Mouse (Mus musculus) adrenal gland, postnatal 36 days (tissue): ENCODE results near the gene Magi1. TPM values are rescaled to one million over a fixed set of nuclear protein-coding genes. Genes with fewer than 3 reads are reported as not detected.

Experiments used
- DNase-seq, 2 experiments: peaks; one replicate each; pipeline ENCODE4 v3.0.0; 2021; ENCODE audit warnings: mixed read lengths in 1 of 2
- total RNA-seq, 2 experiments: library from RNA; stranded (reverse); gene quantifications; 2 replicates each; pipeline ENCODE4 v1.2.3; 2021

Magi1 gene
- total RNA-seq, 2 experiments from 2014 or later = 12.6 to 41.2 TPM

DNA sequence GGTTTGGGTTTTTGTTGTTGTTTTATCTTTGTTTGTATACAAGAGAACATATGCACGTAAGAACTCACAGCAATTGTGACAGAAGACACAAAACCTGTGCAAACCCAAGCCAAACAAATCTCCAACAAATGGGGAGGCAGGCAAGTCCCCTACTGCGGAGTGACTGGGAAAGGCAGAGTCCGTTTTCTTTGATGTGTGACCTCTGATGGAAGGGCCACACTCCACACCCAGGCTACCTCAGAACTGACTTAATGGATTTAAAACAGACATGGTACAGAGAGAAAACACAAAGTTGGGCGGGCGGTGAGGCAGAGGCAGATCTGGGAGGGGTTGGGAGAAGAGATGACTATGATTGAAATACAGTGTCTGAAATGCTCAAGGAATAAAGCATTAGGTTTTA is 390.8 kb downstream of the Magi1 start:
- DNase-seq = peak in 1 of 2 experiments; percentile 8

DNA sequence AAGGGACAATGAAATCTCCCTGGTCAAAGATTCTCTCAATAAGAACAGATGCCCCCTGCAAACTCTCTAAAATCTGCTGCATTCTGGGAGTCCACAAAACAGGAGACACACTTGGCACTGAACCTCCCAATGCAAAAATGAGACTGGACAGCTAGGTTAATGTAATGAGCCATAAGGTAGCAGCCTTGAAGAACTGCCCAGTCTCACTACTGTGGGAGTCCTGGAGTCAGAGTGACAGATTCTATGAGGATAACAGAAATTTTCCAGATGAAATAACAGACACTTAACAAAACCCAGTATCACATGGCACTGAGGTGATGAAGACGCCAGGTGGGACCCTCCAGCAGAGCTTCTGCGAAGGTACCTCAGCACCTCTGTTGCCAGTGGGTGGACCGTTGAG is 393.7 kb downstream of the Magi1 start:
- DNase-seq = no peak

DNA sequence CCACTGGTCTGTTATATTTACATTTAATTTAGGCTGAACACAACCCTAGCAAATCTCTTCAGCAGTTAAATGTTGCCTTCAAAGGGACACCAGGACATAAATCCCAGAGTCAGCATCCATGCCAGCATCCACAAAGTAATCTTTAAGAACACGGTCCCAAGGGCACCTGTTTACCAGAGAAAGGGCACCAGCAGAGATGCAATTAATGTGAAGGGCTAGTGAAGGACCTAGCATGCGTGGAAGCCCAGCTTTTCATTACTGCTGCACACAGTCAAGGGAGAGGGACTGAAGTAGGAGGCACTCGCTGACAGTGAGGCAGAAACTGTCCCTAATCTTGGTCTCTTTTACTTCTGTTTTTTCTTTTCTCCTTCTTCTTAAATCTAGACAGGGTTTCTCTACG is 406.4 kb downstream of the Magi1 start:
- no peak for DNase-seq

DNA sequence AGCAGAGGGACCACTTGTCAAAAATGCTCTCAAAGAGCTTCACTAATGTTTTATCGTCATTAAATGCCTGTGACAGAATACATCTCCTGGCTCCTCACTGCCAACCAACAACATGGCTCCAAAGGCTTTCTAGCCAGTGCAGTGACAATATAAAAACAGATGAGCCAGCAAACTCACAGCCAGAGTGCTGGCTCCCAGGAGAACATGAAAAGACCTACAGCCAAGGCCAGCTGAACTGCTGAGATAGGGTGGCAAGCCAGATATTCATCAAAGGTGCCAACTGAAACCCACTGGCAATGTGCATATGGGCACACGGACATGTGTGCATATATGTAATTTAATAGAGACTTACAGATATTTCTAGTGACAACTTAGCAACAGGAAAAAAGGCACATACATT is 408.8 kb downstream of the Magi1 start:
- DNase-seq = peak in 1 of 2 experiments; percentile 19

DNA sequence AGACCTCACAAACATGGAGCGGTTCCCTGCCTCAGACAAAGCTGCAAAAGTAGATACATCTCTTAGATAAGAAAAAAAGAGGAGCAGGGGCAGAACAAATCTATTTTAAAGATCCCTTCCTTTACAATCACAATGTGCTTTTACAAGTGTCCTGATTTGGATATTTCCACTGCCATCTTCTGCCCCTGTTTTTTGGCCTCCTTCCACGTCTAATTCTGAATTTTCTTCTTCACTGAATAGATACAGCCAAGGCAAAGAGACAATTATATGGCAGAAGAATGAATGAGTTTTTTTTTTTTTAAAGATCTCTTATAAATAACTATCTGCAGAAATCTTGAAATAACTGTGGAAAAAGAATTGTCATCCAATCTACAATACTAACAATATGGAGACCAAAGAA is 409.3 kb downstream of the Magi1 start:
- DNase-seq = no peak

DNA sequence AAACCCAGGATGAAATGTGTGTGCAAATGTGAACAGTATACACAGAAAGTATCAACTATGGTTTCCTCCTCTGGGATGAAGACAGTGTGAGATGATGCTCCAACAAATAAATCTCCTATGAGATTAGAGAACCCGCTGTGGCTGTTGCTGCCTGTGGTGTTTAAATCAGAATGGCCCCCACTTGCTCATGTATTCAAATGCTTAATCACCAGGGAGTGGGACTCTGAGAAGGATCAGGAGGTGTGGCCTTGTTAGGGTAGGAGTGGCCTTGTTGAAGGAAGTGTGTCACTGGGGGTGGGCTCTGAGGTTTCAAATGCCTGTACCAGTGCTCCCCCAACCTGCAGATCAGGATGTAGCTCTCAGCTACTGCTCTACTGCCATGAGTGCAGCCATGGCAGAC is 410.2 kb downstream of the Magi1 start:
- DNase-seq = no peak

DNA sequence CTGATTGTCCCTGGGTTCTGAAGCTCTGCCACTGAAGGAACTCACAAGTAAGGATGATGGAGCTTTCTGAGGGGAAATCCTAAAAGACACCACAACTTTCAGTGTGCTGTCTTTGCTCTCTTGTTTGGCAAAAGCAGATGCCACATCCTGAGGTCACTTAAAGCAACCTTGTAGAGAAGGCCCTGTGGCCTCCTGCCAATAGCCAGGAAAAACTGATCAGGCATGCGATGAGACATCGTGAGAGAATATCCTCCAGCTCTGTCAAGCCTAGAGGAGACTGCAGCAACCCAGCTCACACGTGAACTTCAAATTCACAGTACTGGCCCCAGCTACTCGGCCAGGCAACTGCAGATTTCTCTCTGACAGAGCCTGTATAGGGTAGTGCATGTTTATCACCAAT is 412.2 kb downstream of the Magi1 start:
- DNase-seq = peak; percentile 82 to 86

DNA sequence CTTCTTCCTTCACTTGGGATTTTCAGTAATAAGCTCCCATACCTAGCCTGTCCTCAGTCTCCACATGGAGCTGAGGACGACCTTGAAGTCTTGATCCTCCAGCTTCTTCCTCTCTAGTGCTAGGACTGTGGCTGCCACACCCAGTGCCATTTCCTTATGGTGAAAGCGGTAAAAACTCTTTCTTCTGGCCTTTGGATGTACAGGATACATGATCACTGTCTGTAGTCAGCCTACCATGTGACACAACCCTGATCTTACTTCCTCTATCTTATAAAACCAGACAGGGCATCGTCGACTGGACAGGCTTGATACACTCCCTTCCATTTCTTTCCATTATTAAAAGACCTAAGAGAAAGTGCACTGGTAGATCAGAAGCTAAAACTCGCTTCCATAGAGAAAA is 413.7 kb downstream of the Magi1 start:
- no peak for DNase-seq

DNA sequence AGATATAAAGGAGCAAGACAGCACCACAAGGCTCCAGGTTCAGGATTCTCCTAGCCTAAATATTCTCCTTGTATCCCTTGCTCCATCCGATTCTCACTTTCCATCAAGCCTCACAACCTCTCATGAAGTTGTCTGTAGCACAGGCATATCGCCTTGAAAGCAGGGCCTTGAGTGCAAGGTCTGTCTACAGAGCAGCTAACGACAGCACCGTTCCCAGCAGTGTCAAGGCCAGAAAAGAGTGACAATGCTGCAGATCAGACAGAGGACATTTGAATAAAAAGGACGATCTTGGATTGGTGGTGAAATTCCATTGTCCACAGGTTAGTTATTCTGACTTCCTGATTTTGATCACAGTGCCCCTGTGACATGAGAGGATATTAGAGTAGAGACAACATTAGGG is 421.5 kb downstream of the Magi1 start:
- peak; percentile 54 to 64 for DNase-seq

DNA sequence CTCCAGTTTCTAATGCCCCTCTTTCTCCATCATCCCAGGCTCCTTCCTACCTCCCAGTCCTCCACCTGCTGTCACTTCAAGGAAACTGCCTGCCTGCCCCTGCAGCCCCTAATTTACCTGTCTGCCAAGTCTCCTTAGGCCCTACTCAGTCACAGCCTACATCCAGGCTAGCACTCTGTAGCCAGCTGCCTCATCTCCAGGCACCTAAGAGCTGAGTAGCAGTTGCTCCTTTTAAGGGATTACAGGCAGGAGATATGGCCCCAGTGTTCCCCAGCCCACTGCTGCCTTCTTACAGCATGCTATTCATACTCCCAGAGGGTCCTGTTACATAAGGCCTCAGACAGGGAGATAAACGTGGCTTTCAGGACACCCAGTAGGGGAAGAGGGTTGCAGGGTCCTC is 426.9 kb downstream of the Magi1 start:
- no peak for DNase-seq

DNA sequence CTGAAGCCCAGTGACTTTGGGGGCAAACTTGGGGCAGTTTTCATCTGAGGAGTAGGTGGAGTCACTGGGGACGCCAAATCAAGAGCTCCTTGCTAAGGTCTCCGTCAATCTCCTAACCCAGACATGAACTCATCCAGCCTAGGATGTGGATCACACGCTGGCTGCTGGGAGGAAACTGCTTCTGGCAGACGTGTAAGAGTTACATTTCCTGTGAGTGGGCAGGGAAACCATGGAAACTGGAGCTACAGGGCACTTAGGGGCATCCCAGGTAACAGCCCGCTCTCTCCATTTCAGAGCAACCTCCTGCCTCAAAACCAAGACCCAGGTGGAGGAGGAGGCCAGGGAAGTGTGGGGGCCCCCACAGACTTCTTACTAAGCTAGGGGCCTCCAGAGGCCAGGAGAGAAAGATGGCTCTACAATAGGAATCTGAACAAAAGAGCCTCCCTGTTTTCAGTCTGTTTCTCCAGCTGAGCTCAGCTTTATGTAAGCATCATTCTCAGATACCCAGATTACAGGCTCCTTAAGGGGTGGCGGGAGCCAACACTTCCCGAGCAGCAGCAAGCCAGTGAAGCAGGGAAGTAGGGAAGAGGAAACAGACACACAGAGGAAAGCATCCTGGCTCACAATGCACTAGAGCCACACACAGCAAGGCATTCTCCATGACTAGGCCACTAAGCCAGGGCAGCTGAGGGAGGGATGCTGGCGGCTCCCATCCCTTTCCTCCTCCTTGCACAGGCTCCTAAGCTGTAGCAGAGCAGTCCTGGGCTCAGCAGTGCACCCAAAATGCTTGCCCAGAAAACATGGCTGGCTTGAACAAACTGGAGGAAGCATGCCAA is 427.7 kb downstream of the Magi1 start:
- no peak for DNase-seq

DNA sequence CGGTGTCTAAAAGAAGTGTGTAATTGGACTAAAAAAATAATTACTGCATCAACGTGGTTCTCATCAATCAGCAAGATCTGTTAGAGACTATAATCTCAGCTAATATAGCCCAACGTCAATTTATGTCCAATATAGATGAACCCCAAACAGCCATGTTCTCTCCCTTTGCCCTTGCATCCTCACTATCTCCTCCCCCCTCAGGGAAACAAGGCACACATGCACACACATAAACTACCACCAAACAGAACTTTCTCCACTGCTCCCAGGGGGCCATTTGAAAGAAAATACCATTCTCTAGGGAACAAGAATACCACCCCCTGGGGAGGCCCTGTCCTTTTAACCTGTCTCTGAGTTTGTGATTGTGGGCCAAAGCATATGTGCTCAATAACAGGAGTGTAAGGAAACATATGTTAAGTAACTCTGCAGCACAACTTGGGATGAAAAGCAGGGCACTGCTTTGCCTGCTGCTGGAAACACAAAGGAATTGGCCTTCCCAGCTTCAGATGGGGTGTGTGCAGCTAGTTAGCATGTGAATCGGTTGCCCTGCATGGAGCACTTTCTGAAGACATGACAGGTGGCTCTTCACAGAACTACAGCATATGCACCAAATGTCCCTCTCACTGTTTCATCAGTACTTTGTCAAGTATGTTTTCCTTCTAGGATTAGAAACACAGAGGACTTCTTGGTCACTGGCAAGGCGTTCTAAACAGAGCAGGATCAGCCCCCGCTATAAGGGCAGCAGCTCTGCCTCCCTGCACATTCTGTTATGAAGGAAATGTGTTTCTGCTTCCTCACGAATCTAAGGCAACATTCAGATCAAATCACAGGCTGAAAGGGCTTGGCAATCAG is 434.6 kb downstream of the Magi1 start:
- no peak for DNase-seq

DNA sequence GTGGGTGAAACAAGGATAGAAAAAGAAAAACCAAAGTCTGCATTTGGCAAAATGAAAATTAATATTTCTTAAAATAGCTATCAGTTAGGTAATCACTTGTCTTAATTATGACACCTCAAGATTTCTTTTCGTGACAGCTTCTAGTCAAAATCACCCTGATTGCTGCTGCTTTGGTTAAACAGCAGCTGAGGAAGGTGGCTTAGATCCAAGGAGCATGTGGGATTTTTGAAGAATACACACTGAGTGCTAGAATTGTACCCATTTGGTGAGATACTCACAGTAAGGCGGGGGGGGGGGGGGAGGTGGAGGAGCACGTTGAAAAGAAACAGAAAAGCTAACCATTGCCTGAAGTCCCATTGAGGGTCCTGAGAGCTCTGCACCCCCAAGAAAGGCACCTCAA is 438.2 kb downstream of the Magi1 start:
- no peak for DNase-seq

DNA sequence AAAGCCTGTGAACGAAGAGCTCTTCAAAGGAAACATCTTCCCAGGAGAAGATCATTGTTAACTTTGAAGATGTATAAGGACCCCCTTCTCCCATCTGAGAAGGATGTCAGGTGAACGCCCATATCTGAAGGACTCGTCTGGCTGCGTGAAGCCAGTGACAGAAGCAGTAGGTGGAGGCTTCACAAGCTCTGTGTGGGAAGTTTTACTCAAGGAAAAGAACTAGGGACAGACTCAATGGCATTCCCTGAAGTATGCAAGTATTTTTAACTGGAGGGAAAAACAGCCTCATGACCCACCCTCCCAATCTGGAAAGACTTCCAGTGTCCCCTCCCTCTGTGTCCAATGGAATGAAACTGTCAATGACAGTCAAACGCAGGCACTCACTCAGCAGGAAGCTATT is 438.6 kb downstream of the Magi1 start:
- no peak for DNase-seq

DNA sequence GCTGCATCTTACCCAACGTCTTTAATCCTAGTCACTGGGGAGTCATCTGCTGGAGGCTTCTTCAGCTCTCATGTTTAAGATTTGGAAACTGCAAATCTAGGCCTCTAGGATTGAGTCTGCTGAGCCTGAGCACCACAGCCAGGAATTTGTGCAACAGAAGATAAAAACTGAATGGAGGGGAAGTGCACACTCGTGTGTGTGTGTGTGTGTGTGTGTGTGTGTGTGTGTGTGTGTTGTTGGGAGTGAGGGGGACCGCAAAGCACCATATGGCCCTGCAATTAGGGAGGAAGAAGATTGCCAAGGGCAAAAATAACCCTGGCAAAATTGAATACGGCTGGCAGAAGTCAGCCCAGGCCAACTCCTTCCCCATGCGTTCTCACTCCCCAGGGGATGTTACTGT is 439.1 kb downstream of the Magi1 start:
- no peak for DNase-seq

DNA sequence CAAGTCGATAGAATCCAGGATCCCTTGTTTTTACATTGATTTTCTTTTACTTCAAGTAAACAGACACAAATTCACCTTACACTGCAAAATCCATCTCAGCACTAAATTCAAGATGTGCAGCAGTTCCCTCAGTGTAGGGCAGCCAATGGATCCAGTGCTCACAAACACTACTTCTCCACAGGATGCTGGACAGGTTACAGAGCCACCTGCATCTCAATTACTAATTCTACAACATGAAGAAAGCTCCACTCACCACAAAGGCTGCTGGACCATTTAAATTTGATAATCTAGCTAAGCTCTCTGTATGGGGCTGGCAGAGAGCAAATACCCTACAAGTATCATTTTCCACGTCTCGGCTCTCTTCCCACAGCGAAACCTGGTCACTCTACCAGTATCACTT is 445.3 kb downstream of the Magi1 start:
- no peak for DNase-seq

DNA sequence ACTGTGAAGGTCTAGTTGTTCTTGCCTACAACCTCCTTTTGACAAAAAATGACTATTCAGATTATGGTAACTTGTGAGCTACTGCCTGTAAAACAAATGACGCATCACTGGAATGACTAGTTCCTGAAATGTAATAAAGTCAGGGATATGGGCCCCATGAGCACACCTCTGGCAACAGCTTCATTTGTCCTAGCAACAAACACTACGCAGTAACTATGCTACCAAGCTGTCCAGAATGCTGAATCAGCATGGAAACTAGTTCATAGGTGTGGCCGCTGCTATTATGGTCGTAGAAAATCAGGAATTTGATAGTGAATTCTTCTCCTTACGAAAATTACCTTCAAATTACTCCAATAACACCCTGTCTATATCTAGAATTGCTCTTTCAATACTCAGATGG is 447.1 kb downstream of the Magi1 start:
- DNase-seq = no peak

DNA sequence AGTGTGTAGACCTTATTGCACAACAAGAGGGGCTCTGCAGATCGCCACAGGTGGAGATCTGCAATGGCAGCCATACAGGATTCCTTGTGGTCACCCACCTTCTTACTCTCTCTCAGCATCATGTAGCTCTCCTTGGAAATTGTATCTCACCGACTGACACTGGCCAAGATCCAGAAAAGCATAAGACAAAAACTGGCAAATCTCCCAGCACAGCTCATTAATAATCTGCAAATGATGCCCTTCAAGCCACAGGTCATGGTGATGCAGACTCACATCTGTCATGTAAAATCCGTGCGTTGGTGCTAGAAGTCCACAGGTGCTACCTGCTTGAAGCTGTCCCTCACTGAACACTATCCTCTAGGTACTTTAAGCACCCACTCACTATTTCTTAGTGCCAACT is 448.5 kb downstream of the Magi1 start:
- peak; percentile 3 to 26 for DNase-seq

DNA sequence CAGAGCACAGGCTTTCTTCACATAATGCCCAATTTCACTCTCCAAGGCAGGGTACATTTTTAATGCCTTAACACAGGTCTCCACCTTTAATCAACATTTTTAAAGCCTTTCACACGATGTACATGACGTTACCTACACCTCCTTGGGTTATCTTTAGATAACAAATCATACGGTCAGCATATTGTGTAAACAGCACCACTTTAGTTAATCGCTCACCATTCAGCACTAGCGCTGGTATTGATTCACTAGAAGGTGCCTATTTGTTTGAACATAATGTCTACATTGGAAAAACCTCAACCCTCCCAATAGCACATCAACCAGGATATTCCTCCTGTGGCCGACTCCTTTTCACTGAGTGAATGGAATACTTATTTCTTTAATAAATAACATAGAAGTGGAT is 455.5 kb downstream of the Magi1 start:
- DNase-seq = no peak

DNA sequence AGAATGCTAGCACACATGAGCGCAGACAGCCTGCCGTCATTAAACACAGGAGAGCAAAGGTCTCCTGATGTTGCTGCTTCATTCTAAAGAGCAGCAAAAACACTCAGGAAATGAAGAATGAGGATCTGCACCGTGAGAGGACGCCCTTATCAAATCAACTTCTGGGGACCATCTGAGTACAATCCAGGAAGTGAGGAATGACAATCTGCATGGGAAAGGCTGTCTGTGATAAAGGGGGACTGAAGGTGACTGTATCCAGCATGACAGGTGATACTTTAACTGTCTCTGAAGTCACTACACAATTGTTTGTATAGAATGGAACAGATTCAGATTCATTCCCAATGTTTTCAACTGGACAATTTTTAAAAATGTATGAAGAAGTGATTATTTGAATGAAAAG is 456.8 kb downstream of the Magi1 start:
- DNase-seq = no peak

DNA sequence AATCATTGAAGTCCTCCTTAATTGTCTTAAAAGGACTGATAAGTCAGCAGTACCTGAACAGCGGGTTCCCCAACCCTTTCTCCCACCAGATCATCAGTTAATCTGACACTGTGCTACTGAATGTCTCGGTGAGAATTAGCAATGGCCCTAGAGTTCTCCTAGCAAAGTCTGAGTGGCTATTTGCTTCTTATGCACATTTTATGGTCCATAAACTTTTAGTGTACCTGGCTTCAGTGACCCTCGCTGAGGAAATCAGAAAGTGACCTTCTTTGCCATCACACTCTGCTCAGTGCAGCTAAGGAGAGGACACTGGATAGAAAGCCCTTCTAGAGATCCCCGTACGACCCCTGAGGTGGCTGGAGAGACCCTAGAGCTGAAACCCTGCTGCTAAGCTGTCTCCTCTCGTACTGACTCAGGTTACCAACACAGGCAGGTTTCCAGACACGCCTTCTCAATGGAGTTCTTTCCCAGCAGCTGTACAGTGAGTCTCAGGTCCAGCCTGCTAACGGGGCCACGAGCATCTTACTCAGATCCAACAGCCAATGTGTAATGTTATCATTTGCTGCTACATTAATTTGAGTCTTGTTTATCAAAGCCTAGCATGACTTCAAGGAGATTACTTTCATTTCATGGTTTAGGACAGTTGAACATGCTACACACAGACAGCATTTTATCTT is 461.4 kb downstream of the Magi1 start:
- no peak for DNase-seq

DNA sequence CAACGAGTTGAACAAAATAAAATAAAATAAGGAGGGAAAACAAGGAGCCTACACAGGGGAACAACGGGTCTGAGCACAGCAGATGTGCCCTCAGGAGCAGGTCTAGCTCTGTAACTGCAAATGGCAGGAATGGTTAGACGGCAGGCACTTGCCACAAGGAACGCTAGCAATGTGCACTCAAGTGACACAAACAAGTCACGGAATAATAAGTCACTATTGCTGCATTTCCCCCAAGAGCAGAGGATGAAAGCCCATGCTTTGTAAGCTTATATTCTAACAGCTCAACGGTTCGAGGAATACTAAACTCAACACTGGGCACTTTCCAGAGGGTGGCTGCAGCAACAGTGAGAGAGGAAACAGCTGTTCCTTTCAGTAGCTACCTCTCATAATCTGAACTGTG is 462.2 kb downstream of the Magi1 start:
- no peak for DNase-seq

DNA sequence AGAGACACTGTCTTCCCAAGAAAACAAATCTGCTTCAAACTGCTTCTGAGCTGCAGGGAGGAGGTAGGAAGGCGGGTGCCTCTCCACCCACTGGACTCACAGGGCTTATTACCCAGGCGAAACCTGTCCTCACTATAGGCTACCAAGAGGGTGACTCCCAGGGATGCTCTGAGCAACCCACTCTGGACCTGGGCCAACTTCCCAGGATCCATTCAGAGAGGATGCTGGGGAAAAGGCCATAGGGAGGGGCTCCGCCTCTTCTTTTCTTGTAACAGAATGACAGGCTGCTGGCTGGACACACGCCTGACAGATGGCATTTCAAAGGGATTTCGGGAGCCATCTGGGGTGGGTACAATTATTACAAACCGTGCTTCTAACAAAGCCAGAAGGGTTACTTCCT is 463.8 kb downstream of the Magi1 start:
- peak; percentile 17 to 25 for DNase-seq
